Mouse (Mus musculus): ENCODE data around the gene Hps4.

DNA sequence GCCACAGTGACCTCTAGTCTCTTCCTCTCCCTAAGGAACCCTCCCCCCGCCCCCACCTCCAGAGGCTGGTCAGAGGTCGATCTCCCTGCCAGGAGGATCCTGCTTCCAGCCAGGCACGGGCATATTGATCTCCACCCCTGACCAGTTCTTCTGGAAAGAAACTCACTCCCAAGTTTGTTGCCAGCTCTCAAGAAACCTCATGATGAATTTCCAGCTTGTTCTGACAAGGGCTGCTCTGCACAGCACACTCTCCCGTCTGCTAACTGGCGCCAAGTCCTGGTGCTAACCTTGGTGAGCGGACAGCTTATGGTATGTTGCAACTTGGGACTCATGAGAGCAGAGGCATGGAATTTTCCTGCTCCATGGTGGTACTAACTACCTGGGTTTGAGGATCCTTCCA is 35.8 kb downstream of the Hps4 start:
- TF ChIP-seq CTCF (IDR thresholded peaks at IDR 0.05; ENCODE audit: low read depth) (no peak), EP300 (IDR thresholded peaks at IDR 0.05; ENCODE audit: low read depth) (no peak)

All from heart, postnatal 0 days (tissue).